Mouse (Mus musculus) spleen, postnatal 10 days (tissue): ENCODE measurements around the gene Acaca.

ENCODE experiments used
- DNase-seq, 2 experiments: peaks; one replicate each; pipeline ENCODE4 v3.0.0; 2021 to 2022; ENCODE audit warnings: low spot score in 2 of 2

Acaca gene

DNA sequence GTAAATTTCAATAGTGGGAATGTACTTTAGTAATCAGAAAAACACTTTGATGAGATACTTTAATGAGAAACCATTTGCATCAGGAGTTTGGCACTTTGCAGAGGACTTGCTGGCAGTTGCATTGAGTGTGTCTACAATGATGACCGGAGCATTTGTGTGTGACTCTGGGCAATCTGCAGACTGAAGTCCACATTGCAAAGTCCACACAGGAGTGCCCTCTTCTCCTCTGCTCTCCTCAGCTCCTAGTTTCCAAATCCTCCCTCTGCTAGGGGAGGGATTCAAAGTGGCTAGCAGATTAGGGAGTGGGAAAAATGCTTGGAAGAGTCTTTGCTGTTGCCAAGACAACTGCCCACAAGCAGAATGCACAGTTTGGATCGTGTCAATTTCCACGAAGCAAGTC is 16.6 kb downstream of the Acaca start:
- DNase-seq = no peak

- DNase-seq = peak in 1 of 2 experiments; percentile 25
Measured at GRCm38 (mm10) chr11:84150884-84151283, 21.4 kb downstream of the Acaca start.

- DNase-seq = no peak
Measured at GRCm38 (mm10) chr11:84156535-84157262, 27.2 kb downstream of the Acaca start.

- DNase-seq = no peak
Measured at GRCm38 (mm10) chr11:84164123-84164522, 34.7 kb downstream of the Acaca start.

DNA sequence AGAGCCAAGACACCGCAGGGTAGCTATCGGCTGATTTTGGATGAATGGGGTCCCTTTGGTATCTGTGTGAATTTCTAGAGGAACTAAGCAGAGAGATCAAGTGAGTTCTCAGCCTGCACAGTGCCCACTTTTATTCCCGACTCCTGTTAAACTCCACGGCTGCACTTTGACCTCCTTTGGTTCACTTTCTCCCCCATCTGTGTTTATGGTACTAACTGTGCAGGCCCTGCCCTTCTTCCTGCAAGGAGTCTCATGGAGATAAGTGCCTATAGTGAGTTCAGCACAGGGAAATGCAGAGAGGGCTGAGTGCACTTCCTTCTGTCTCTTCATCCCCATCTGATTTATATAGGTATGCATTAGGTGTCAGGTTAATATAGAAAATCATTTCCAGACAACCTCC is 35.1 kb downstream of the Acaca start:
- DNase-seq = no peak

- no peak for DNase-seq
Measured at GRCm38 (mm10) chr11:84167046-84167526, 37.6 kb downstream of the Acaca start, which contains the start of gene Gm11437. Gm11437 (minus strand) TSS chr11:84167476.

GRCm38 (mm10) chr11:84168701-84169288 is 39.3 kb downstream of the Acaca start:
- peak in 1 of 2 experiments; percentile 23 for DNase-seq

- DNase-seq = no peak
Measured at GRCm38 (mm10) chr11:84172539-84173435, 43.3 kb downstream of the Acaca start.

DNA sequence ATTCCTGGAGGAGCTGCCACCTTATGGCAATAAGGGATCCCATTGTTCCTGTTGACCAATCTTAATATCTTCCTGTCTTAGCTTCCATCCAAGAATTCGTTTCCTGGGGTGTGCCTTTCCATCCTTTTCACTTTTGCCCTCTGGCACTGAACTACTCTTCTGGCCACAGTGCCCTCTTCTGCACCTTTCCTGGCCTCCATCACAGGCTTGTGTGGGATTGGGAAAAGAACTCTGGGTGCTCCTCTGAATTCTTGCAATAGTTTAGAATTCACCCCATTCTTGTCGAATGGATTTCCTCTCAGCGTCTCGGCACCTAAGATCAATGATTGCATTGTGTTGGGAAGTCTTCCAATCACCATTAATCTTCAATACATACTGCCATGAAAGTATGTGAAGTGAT is 49.1 kb downstream of the Acaca start:
- no peak for DNase-seq

- DNase-seq = peak; percentile 90 to 94
Measured at GRCm38 (mm10) chr11:84179226-84179953, 49.9 kb downstream of the Acaca start.

DNA sequence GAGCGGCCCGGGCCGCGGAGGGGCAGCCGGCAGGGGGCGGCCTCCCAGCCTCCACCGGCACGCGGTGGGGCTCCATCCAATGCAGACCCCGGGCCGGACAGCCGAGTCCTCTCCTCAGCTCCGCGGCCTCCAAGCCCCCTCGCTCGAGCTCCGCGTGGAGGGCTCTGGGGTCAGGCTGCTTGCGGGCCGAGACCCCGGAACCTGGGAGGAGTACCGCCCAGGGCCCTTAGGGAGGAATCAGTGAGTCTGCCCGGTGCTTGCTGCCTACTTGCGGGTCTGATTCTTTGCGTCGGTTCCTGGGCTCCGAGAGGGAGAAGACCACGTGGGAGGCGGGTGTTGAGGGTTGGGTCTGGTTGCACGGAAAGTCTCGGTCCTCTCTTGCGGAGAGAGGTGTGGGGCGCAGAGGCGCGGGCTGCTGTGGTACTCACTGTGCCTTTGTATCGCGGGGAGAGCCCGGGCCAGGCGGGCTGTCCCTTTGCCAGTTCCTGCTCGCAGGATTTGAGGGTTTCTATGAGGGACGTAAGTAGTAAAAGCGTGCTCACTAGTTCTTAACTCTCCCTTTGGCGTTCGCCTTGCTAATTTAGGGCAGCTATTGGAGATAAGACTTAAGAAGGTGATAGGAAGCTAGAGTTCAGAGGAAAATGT is 50.6 kb downstream of the Acaca start:
- DNase-seq = peak; percentile 67 to 75

GRCm38 (mm10) chr11:84181286-84181685 is 51.8 kb downstream of the Acaca start:
- DNase-seq = no peak

DNA sequence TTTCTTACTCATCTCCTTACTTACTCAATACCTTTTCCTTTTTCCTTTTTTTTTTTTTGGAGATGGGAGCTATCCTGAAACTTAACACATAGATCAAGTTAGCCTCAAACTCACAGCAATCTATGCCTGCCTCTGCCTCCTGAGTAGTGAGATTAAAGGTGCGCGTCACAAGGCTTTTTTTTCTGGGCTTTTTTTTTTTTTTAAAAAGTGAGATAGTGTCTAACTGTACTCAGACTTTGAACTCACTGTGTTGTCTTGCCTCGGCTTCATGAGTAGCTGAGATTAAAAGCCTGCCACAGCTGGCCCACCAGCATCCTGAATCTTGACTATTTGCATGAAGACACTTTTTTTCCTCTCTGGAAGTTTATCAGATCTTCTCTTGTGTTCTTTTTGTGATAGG is 59.1 kb downstream of the Acaca start:
- no peak for DNase-seq

DNA sequence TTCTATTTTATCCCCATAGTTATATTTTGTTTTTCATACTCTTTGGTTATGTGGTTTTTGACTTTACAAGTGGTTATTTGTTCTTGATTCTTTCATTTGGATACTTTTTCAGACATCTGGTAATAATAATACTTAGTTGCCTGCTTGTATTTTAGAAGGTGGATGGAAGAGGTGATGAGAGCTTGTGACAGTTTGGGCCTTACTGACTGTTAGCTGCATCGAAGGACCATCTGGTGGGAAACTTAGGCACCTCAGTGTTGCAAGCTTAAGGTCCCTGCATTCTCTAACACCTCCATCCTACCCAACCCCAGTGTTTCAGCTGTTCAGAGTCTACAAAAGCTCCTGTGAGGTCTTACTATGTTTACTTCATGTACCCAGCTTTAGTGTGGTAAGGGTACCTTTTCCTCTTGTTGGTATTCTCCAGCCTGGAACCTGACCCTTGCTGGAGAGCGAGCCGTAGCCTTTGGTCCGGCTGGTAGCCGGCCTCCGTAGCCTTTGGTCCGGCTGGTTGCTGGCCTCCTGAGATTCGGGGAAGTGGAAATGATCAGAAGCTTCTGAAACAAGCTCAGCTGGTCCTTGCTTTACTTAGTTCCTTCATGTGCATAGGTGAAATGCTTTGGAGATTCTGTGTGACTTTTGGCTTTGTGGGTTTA is 61.2 kb downstream of the Acaca start:
- DNase-seq = no peak

GRCm38 (mm10) chr11:84193249-84193648 is 63.8 kb downstream of the Acaca start:
- DNase-seq = no peak

GRCm38 (mm10) chr11:84194751-84195150 is 65.3 kb downstream of the Acaca start:
- no peak for DNase-seq

GRCm38 (mm10) chr11:84197607-84198402 is 68.3 kb downstream of the Acaca start:
- DNase-seq = no peak

DNA sequence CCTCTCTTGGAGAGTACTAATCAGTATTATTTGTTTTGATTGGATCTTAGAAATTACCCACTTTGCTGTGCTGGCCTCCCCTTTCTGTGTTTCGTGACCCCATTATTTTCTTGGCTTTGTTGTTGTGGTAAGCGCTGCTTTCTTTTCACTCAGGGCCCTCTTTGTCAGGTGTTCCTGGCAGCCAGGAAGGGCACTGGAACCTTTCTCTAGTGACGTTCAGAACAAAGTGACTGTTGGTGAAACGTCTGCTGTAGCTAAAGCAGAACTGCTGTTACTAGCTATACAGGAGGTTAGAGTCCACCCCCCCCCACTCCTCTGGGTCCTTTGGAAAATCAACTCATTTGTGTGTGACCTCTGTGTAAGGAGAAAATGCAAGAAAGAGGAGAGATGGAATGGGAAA is 76.3 kb downstream of the Acaca start:
- DNase-seq = no peak

DNA sequence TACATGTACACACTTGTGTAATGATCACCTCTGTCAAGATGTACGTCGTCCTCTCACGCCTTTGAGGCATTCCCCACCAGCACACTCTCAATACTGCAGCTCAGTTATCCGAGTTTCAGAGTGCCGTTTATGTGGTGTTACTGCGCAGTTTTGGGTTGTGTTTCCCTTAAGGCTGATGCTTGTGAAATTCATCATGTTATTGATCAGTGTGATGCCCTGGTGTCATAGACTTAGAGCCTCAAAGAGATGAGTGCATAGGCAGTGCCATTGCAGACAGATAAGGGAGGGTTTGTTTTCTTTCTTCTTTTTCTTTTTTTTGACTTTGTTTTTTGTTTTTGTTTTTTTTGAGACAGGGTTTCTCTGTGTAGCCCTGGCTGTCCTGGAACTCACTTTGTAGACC is 81.4 kb downstream of the Acaca start:
- no peak for DNase-seq

- DNase-seq = no peak
Measured at GRCm38 (mm10) chr11:84218951-84219350, 89.5 kb downstream of the Acaca start.
